Mouse (Mus musculus): ENCODE results near the gene Pla2g6.
A peak's percentile ranks its signal among the peaks of the same experiment; 100 is the strongest.

- TF ChIP-seq CTCF (IDR thresholded peaks at IDR 0.05; ENCODE audit: low read depth), result peak; percentile 22; the same call in 1 of the 2 replicates
- TF ChIP-seq EP300 (IDR thresholded peaks at IDR 0.05; ENCODE audit: low read depth), result no peak
Measured at GRCm38 (mm10) chr15:79290340-79290739, 37.9 kb downstream of the Pla2g6 start.
